Mouse (Mus musculus) bone marrow, adult 2 months (tissue): ENCODE measurements at regions not wholly inside any gene's neighbourhood (a gene's known extent, or its start where the extent isn't known, plus 50 kb on each side); places are given as distances from the start of the nearest gene placed in this dataset.

Experiments used
- H3K27ac ChIP-seq: fragments of 200-500 bp; 2 replicates; pipeline ENCODE4 v1.5.1; 2012; ENCODE audit warnings: low read depth, mild to moderate bottlenecking, control low read depth, inconsistent platforms, low read length; ENCODE audit not compliant: control insufficient read depth, poor library complexity, insufficient read depth
- H3K4me1 ChIP-seq: fragments of 200-500 bp; 2 replicates; pipeline ENCODE4 v1.6.1; 2011; ENCODE audit warnings: low read length; ENCODE audit not compliant: control insufficient read depth, insufficient read depth
- H3K4me3 ChIP-seq: fragments of 200-500 bp; replicated peaks from 2 replicates; pipeline ENCODE3; 2011; ENCODE audit warnings: mild to moderate bottlenecking, low read depth, low read length, control low read depth; ENCODE audit not compliant: control insufficient read depth
- CTCF ChIP-seq: fragments of 200-500 bp; IDR thresholded peaks from 2 replicates; pipeline ENCODE4 v1.5.1; 2011; ENCODE audit warnings: low read length, control low read depth; ENCODE audit not compliant: control insufficient read depth, insufficient read depth
- POLR2A ChIP-seq: fragments of 200-500 bp; IDR thresholded peaks from 2 replicates; pipeline ENCODE4 v1.6.1; 2011; ENCODE audit warnings: low read depth, mild to moderate bottlenecking, control low read depth, low read length, borderline replicate concordance; ENCODE audit not compliant: control insufficient read depth
- WGBS: fragments of 180-500 bp; shearing (Covaris S2); methylation state at CpG from one replicate; pipeline ENCODE4 v1.1.7; 2018; 5-methylcytosine and 5-hydroxymethylcytosine counted together

- Histone ChIP-seq H3K4me1 (peaks cover 5% of the 10 kb centered on the region), H3K4me3 (peak overlapping the region; percentile 6), H3K27ac (peak overlapping the region; percentile 40)
- TF ChIP-seq CTCF (no peak), POLR2A (no peak)
- WGBS, result 3% methylated on average over 12 of the region's 12 CpGs
Measured at GRCm38 (mm10) chr7:135809751-135810379, 93.7 kb upstream of the Mki67 start.

- WGBS, result 95% methylated on average over 9 of the region's 9 CpGs
- TF ChIP-seq CTCF, result no peak
- no peak for TF ChIP-seq POLR2A
- Histone ChIP-seq H3K27ac (no peak overlapping the region), H3K4me3 (no peak overlapping the region), H3K4me1 (peaks cover 3% of the 10 kb centered on the region)
Measured at GRCm38 (mm10) chr7:135810971-135811370, 94.8 kb upstream of the Mki67 start.

- peak overlapping the region; percentile 77 for H3K27ac ChIP-seq
- no peak overlapping the region for H3K4me3 ChIP-seq
- TF ChIP-seq CTCF, result no peak
- no peak for TF ChIP-seq POLR2A
- peaks cover 4% of the 10 kb centered on the region for H3K4me1 ChIP-seq
- WGBS, result 67% methylated on average over 3 of the region's 3 CpGs
Measured at GRCm38 (mm10) chr7:135813616-135814015, 97.5 kb upstream of the Mki67 start.

- Histone ChIP-seq H3K27ac (peak overlapping the region; percentile 27; the same call in 1 of the 2 replicates), H3K4me3 (no peak overlapping the region), H3K4me1 (peaks cover 4% of the 10 kb centered on the region)
- WGBS, result 70% methylated on average over 3 of the region's 3 CpGs
- TF ChIP-seq CTCF, result no peak
- TF ChIP-seq POLR2A, result no peak
Measured at GRCm38 (mm10) chr7:135816191-135816590, 100.0 kb upstream of the Mki67 start.

GRCm38 (mm10) chr7:135817868-135818267 lies 101.7 kb upstream of the Mki67 start:
- H3K27ac ChIP-seq, result peak overlapping the region; percentile 42
- peaks cover 4% of the 10 kb centered on the region for H3K4me1 ChIP-seq
- TF ChIP-seq POLR2A (no peak), CTCF (no peak)
- no peak overlapping the region for H3K4me3 ChIP-seq
- WGBS, result 70% methylated on average over 3 of the region's 3 CpGs

GRCm38 (mm10) chr7:135818298-135818697 lies 102.1 kb upstream of the Mki67 start:
- WGBS, result 81% methylated on average over 3 of the region's 3 CpGs
- H3K27ac ChIP-seq, result peak overlapping the region; percentile 42
- no peak for TF ChIP-seq POLR2A
- no peak for TF ChIP-seq CTCF
- H3K4me1 ChIP-seq, result peaks cover 4% of the 10 kb centered on the region
- H3K4me3 ChIP-seq, result no peak overlapping the region

GRCm38 (mm10) chr7:135823884-135824750 lies 108.0 kb upstream of the Mki67 start:
- WGBS, result 71% methylated on average over 6 of the region's 6 CpGs
- H3K4me3 ChIP-seq, result no peak overlapping the region

GRCm38 (mm10) chr7:135829246-135829645 lies 113.1 kb upstream of the Mki67 start:
- no peak overlapping the region for H3K4me3 ChIP-seq
- TF ChIP-seq CTCF (no peak), POLR2A (no peak)
- no peaks in the 10 kb centered on the region for H3K4me1 ChIP-seq
- 53% methylated on average over 2 of the region's 2 CpGs for WGBS
- H3K27ac ChIP-seq, result no peak overlapping the region

More at GRCm38 (mm10) chr7:135823884-135824750, 108.0 kb upstream of the Mki67 start:
- Histone ChIP-seq H3K27ac (no peak overlapping the region), H3K4me1 (no peaks in the 10 kb centered on the region)
- TF ChIP-seq CTCF (no peak), POLR2A (no peak)

GRCm38 (mm10) chr7:135833425-135833824 lies 117.3 kb upstream of the Mki67 start:
- no peak overlapping the region for H3K4me3 ChIP-seq
- no peaks in the 10 kb centered on the region for H3K4me1 ChIP-seq
- TF ChIP-seq CTCF (no peak), POLR2A (no peak)
- no peak overlapping the region for H3K27ac ChIP-seq
- 64% methylated on average over 9 of the region's 9 CpGs for WGBS
